Mouse (Mus musculus): ENCODE measurements at regions not wholly inside any gene's neighbourhood (a gene's known extent, or its start where the extent isn't known, plus 50 kb on each side); places are given as distances from the start of the nearest gene placed in this dataset.
"Not testable (repeated sequence)": the region's sequence is repeated elsewhere in the genome, so short reads cannot be mapped to it uniquely, and the experiment has no call there.

DNA sequence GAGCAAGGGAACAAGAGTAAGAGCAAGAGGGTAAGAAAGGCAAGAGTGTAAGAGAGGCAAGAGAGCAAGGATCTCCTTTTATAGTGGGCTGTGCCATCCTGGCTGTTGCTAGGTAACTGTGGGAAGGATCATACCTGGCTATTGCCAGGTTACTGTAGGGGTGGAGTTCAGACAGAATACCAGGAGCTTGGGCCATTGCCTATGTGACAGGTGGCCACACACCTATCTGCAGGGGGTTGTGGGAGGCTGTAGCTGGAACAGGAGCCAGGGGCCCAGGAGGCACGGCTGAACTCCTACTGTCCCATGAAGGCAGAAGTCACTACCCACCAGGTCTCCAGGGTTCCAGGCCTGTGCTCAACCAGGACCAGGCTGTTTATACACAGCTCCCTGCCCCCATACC is 1149.0 kb downstream of the 9330182O14Rik start:
- no peak for DNase-seq

DNA sequence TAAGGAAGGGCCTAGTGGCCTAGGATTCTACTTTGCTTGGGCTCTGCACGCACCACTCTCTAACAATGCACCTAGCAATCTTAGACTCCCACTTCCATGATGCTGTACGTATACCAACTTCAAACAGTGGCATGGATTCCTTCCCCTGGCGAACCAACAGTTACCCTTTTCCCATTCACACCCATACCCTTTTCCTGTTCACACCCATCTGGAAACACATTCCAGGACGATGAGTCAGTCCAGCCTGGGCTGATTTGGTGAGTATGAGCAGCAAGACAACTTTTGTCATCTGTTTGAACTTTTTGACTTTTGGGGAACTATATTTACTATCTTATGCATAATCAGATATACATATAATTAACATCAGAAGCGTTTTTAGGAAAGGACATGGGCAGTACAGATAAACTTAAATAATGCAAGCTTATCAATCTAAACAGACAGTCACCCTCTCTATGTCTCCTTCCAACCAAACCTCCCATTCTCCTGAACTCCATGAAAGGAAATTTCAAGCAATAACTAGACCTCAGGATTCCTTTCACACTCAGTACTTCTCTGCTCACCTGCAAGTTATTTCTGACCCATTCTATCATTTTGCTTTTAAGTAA is 1152.7 kb downstream of the 9330182O14Rik start:
- DNase-seq = no peak

DNA sequence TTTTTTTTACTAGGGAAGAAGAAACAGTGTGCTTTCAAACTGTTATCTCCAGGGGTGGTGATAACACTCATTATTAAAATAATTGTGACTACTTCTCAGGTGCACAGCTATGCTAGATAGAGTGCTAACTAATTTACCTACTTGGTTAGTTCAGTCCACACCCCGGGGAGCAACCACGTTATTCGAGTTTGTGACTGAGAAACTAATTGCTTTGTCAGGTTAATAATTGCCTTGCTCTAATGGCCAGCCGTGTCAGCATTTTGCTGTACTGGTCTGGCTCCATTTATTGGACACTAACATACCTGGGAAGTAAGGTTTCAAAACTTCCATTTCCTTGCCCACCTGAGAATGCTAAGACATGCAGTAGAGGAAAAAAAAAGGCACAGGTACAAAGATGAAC is 1163.3 kb downstream of the 9330182O14Rik start:
- DNase-seq = no peak

DNA sequence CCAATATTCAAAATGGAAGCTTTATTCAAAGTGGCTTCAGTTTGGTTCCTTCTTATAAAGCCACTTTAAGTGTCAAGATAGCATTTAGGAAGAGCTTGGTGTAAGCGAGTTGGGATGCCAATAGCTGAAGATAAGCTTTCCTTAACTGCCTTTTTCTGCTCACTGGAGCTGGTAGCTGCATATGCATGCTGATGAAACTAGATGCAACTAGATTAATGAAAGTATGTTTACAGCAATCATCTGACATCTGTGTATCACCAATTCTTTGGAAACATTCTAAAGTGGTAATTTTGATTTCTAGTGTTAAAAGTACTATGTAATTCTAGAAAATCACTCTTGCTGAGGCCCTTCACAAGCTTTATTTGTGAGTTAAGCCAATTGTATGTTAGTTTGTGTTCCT is 1172.5 kb downstream of the 9330182O14Rik start:
- DNase-seq = no peak

DNA sequence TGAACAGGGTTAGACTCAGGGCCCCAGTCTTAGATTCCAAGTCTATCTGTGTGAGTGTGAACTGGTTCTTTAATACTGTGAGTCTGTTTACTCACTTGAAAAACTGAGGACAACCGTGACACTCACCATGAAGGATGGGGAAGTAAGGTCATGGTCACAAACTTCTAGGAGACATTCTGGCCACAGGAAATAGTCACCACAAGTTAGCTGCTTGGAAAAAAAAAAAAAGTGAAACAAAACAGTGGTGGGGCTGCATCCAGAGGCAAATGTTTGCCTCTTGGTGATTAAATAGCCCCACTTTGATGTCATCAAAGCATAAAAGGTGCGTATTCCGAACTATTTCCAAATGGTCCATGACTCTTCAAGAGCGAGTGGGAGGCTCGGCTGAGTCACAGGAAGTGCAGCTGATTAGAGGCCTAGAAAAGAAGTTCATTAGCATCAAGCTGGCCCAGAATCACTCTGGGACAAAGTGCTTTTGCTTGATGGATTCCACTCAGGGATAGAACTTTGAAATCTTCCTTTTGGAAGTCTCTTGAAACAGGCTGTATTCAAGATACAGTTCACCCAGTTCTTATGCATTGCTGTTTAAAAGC is 1177.7 kb downstream of the 9330182O14Rik start:
- DNase-seq = peak; percentile 9

DNA sequence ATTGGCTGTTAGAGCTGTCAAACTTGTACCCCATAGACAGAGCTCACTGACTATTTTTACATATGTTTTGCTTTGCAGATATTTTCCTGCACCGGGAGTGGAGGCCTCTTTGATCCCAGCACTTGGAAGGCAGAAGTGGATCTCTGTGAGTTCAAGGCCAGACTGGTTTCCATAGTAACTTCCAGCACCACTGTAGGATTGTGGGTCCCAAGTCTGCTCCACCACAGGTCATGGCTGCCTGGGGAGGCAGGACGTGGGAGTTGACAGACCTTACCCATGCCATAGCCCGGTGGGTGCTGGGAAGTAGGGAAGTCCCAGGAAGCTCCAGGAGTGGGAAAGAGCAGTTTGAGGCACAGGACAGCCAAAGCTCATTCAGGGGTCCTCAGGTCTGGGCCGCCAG is 1180.8 kb downstream of the 9330182O14Rik start:
- no peak for DNase-seq

DNA sequence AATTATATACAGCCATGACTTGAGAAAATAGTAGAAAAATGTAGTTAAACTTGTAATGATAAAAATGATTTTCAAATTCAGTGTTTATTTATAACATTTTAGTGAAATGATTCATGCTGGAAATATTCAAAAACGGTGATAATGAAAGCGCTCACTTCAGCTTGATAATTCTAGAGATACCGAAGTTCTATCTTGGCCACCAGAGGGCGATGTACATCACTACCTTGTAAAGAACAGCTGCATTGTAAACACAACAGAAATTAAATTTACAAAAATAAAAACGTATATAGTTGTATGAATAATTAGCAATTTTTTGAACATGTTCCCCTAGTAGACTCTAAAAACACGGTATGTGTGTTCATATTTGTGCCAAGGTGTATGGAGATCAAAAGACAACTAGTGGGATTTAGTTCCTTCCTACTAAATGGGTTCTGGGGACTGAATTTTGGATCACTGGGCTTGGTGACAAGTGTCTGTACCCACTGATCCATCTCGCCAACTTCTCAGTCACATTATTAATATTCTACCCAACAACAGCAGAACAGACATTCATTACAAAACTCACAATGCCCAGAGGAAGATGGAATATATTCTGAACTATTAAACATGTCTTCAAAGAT is 1191.6 kb downstream of the 9330182O14Rik start:
- DNase-seq = peak; percentile 50

DNA sequence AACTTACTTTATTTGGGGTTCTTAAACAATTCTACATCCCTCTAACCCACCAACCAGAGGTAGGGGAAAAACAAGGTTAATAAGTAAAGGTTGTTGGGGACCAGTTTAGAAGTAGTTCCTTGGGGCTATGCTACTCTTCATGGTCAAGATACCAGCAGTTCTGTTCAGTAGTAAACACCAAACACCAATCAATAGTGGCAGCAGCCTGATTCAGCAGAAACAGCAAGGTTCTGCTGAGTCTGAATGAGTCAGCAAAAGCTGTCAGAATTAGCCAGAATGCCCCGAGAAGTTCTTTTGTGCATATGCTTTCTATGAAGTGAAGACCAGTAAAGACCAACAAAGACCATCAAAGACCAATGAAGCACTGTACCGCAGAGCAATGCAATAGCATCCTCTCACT is 1195.1 kb downstream of the 9330182O14Rik start:
- DNase-seq = no peak

DNA sequence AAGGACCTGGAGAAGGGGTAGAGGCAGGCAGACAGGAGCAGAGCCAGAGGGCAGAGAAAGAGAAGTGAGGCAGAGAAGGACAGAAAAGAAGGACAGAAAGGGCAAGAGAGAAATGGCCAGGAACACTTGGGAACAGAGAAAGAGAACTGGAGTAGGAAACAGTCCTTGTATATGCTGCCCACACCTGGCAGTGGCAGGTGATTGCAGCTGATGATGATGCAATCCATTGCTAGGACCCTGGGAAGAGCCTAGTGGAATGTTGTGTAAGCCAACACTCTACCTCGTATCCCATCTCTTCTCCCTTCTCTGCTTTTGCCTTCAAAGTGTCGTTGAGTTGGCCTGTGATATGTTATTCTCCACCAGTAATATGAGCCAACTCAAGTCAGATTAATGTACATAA is 1195.9 kb downstream of the 9330182O14Rik start:
- DNase-seq = no peak

DNA sequence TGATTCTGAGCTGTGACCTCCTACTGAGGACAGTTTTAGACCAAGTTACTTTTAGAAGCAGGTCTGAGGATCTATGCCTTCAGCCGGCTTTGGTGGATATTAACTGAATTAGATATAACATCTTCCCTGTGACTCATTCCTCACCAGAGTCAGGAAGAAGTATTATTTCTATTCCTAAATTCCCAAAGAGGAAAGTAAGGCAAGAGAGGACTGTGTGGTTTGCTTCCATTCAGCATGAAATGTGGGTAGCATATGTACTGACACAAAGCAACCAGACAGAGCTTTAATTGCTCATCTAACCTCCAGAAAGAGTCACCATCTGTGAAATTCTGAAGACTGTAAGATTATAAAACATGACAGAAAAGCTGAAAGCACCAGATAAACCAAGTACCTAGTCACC is 1198.3 kb downstream of the 9330182O14Rik start:
- peak; percentile 17 for DNase-seq

DNA sequence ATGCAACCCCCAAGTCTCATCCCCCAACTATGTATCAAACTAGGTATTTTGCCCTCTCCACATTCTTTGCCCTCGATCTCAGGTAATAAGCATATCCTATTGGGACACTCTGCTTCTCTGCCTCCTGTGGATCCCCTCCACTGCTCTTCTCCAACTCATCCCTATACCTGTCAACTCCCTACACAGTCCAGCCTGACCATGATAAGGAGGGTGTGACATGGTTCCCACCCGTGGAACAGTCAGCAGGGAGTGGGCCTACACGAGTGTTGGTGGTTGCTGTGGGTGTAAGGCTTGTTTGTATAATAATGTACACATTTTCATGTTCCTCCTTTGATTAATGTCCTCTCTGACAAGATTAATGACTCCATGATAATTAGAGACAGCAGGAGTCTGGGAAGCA is 1199.0 kb downstream of the 9330182O14Rik start:
- no peak for DNase-seq

DNA sequence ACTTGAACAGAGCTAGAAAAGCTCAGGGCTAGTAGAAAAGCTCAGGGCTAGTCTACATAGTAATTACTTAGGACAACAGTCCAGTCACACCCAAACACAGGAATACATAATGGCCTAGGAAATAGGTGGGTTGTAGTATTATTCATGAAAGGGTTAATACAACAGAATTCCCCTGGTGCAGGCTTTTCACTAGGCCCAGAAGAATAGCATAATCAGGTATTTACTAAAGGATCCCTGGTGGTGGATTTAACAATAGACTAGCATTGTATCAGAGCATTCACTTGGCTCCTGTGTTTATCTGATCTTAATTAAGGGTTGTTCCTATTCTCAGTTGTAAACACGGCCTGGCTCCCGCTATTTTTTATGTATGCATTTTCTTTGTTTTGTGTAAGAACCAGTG is 1206.5 kb downstream of the 9330182O14Rik start:
- not testable (repeated sequence) for DNase-seq

DNA sequence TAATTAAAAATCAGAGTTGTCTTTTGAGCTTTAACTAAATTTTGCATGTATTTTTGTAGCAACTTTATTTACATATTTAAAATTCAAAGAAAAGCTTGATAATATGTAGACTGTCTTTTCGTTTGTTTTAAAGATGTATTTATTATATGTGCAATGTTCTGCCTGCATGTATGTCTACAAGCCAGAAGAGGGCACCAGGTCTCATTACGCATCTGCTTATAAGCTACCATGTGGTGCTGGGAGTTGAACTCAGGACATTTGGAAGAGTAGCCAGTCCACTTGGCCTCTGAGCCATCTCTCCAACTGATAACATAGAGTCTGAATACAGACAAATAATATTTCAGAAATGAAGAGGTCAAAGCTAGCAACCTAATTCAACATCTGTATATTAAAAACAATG is 1211.4 kb downstream of the 9330182O14Rik start:
- no peak for DNase-seq

DNA sequence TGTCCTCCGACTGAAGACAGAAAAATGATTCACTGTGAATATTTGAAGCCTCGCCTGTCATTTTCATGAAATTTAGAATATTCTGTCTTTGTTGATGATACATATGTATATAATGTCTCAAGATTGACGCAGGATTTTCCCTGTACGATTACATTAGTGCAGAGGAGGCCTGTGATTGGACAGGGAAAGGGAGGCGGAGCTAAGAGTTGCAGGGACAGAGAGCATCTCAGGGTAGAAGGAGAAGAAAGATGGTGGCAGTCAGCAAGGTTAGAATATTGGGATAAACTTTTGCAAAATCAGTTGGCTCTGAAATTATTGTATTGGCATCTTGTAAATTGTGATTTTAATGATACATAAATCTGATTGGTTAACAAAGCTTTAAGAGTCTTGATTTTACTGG is 1213.1 kb downstream of the 9330182O14Rik start:
- no peak for DNase-seq

DNA sequence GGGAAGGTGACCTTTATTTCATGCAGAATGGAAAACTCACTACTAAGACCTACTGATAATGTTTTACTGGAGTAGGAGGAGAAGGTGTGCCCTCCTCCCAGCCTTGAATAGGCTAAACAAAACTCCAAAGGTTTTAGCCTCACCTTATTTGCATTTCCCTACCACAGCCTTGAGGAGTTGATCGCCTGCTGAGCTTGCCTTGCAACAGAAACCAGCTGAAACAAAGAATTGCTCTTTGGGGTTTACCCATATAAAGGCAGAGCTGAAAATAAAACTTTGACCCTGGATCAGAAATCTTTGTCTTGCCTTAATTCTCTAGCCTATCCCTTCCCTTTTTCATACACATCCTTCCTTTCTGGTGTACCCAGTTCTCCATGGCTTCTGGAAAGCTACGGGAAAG is 1218.0 kb downstream of the 9330182O14Rik start:
- no peak for DNase-seq

DNA sequence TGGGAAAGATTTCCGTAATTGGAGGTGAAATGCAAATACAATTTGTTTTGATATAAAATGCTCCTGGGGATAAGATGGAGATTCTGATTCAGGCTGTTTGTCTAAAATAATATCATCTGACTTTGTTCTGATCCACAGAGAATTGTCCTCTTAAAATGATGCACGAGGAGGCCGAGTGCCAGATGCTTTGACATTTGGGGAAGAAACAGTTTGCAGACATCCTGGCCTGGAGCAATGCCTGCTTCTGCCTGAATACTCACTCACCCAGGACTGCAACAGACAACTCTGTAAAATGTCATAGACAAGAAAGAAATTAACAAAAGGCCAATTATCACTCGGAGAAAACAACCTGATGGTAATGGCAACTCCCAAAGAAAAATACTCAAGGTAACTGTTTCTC is 1225.1 kb downstream of the 9330182O14Rik start:
- peak; percentile 26 for DNase-seq

DNA sequence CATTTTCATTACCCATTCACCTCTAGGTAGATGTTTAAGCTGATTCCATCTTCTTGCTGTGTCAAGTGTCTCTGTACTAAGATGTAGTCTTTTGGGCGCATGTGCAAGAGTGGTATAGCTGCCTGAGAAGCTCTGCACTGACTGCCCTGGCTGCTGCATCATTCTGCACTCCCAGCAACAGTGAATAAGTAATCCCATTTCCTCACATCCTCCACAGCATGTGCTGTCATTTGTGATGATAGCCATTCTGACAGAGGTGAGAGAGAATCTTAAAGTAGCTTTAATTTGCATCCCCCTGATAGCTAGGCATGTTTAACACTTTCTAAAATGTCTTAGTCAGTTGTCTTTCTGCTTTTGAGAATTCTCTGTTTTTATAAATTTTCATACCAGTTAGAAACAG is 1240.5 kb downstream of the 9330182O14Rik start:
- no peak for DNase-seq

DNA sequence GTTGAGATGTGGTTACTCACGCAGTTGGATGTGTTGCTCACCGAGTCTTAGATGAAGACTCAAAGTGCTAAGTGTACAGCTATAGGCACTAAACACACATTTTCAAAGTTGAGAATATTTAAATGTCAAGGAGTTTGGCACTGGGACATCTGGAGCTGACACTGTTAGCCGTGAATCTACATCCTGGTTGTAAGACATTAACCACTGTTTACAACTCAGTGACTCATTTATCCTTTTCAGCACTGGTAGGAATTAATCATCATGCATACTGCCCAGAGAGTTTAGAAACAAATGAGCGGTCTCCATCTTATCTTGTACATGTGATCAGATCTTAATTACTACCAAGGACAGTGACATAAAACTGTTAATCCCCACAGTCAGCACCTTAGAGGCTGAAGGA is 1241.7 kb downstream of the 9330182O14Rik start:
- no peak for DNase-seq

DNA sequence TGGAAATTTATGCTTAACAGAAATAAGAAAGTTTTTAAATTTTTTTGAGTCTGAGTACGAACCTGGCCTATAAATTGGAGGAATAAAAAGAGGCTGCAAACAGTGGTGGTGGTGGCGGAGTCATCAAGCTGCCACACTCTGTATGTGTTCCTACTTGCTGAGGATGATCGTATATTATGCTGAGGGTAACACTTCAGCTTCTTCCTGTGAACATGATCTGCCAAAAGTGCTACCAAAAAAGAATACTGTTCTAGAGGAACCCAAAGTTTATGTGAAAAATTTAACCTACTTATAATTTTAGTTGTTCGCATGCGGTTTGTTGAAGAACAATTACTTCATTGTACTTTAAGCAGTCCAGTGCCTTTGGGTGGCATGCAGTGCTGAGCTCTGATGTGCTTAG is 1245.5 kb downstream of the 9330182O14Rik start:
- DNase-seq = no peak

DNA sequence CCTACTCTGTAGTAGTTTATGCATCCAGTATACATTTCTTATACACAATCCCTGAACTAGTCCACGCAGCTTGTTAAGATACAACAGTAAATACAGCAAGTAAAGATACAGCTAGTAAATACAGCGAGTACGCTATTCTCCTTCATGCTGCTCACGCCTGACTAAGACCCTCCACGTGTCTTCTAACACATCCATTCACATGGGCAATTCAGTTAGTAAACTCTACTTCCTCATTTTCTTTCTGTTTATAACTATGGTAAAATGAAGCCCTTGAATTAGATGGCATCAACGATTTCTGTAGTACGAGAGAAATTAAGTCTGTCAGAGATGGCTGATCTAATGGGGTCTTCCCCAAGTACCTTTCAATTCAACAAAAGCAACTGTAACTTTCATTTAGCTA is 1246.3 kb downstream of the 9330182O14Rik start:
- DNase-seq = no peak

DNA sequence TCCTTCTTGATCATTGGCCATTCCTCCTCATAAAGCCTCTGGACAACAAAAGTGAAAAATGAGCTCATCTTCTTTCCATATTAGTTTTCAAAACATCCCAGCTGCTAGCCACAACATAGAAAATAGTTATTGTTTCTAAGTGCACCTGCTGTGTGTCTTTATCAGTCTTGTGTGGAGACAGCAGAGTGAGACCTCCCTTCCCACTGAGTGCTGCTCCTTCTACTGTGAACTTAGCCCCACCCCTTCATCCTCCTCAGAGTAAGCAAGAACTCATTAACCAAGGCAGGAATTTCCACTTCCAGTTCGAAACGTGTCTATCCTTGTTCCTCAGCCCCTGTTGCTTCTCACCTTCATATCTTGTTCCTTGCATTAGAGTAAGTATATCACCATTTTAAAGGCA is 1256.5 kb downstream of the 9330182O14Rik start:
- DNase-seq = no peak

Measured in layer of hippocampus, adult 9-11 months (tissue).